Mouse (Mus musculus): Measurements from ENCODE around the gene Gal3st2c.
"Not testable (repeated sequence)": the region's sequence is repeated elsewhere in the genome, so short reads cannot be mapped to it uniquely, and the experiment has no call there.

The Gal3st2c gene

DNA sequence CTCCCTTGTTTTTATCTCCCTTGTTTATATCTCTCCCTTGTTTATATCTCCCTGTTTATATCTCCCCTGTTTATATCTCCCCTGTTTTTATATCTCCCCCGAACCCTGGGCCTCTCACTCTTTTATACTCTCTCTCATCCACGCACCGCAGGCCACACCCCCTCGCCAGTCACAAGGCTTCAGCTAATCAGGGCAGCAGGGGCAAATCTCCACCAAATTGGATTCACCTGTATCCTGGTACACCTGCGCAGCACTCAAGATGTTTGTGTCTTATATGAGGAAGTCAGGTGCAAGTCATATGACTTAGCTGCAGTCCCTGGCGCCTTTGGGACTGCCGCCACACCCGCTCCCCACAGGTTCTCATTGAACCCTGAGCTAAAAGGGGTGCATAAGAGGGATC, at the start of gene Gal3st2c:
Gene Gal3st2c, plus strand, starts transcription at position 301 of the 400 bp plus-strand sequence.
- H3K36me3 ChIP-seq (ENCODE audit: control insufficient read depth, insufficient read depth, low read length, poor library complexity, severe bottlenecking); DNase-seq (ENCODE audit: low read depth, low spot score): not testable (repeated sequence)

DNA sequence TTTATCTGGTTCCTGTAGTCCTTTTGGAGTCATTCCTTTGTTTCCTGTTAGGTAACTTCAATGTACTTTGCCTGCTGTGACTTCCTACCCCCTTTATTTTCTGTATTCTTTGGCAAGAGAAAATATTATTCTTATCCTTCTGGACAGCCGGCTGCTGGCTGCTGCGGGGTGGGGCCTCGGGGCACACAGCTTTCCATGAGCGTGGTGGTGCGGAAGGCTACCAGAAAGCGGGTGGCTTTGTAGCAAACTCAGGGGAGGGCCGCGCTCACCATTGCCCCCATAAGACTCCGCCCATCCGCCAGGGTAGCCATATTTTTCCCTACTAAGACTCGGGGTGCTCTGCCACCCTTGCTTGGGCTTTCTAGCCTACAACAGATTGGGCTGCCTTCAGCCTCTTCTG, 41.2 kb upstream of the Gal3st2c start:
- DNase-seq (ENCODE audit: low read depth, low spot score); H3K36me3 ChIP-seq (ENCODE audit: control insufficient read depth, insufficient read depth, low read length, poor library complexity, severe bottlenecking); H3K27me3 ChIP-seq (ENCODE audit: control insufficient read depth, insufficient read depth, low read length, poor library complexity, severe bottlenecking): not testable (repeated sequence)

More for the DNA sequence above, at the start of gene Gal3st2c:
- not testable (repeated sequence) for H3K27me3 ChIP-seq (ENCODE audit: control insufficient read depth, insufficient read depth, low read length, poor library complexity, severe bottlenecking)

DNA sequence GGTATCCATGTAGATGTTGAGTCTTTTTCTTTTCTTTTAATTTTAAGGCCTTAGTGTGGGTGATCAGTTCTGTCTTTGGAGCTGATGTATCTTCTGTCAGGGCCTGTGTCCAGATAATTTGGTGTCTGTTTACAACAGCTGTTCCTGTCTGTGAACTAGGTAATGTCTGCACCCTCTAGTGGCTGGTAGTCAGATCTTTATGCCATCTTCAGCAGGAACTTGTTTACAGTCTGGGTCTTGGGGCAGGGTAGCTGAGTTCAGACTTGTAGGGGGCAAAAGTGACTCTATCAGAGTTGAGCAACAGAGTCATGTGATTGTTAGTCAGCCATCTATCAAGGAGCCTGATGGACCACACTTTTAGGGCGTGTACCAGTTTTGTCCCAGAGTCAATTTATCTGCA, 23.8 kb upstream of the Gal3st2c start:
- H3K36me3 ChIP-seq (ENCODE audit: control insufficient read depth, insufficient read depth, low read length, poor library complexity, severe bottlenecking); DNase-seq (ENCODE audit: low read depth, low spot score); H3K27me3 ChIP-seq (ENCODE audit: control insufficient read depth, insufficient read depth, low read length, poor library complexity, severe bottlenecking): not testable (repeated sequence)

- H3K27me3 ChIP-seq (ENCODE audit: control insufficient read depth, insufficient read depth, low read length, poor library complexity, severe bottlenecking), result not testable (repeated sequence)
These were observed 19.9 kb upstream of the Gal3st2c start for GRCm38 (mm10) chr1:93970380-93970779.

GRCm38 (mm10) chr1:93970797-93971196, 19.5 kb upstream of the Gal3st2c start:
- H3K36me3 ChIP-seq (ENCODE audit: control insufficient read depth, insufficient read depth, low read length, poor library complexity, severe bottlenecking); DNase-seq (ENCODE audit: low read depth, low spot score); H3K27me3 ChIP-seq (ENCODE audit: control insufficient read depth, insufficient read depth, low read length, poor library complexity, severe bottlenecking): not testable (repeated sequence)

More at GRCm38 (mm10) chr1:93970380-93970779, 19.9 kb upstream of the Gal3st2c start:
- H3K36me3 ChIP-seq (ENCODE audit: control insufficient read depth, insufficient read depth, low read length, poor library complexity, severe bottlenecking); DNase-seq (ENCODE audit: low read depth, low spot score): not testable (repeated sequence)

- not testable (repeated sequence) for H3K27me3 ChIP-seq (ENCODE audit: control insufficient read depth, insufficient read depth, low read length, poor library complexity, severe bottlenecking); DNase-seq (ENCODE audit: low read depth, low spot score); H3K36me3 ChIP-seq (ENCODE audit: control insufficient read depth, insufficient read depth, low read length, poor library complexity, severe bottlenecking)
These were observed 14.5 kb upstream of the Gal3st2c start for GRCm38 (mm10) chr1:93975764-93976163.

DNA sequence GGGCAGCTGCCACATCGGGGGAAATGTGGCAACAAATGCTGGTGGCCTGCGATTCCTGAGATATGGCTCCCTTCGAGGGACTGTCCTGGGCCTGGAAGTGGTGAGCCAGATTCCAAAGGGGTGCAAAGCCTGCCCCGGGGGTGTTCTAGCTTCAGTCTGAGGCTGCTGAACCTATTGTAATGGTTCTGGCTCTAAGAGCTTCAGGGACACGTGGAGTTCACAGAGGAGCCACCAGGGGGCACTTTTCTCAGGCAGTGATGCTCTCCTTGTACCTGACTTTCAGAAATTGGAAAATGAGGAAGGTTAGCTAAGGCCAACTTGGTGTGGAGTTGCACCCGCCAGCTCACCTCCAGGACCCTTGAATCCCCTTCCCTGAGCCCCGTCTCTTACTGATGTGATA, 12.0 kb upstream of the Gal3st2c start:
- not testable (repeated sequence) for DNase-seq (ENCODE audit: low read depth, low spot score); H3K36me3 ChIP-seq (ENCODE audit: control insufficient read depth, insufficient read depth, low read length, poor library complexity, severe bottlenecking); H3K27me3 ChIP-seq (ENCODE audit: control insufficient read depth, insufficient read depth, low read length, poor library complexity, severe bottlenecking)

GRCm38 (mm10) chr1:93980932-93981331, 9.4 kb upstream of the Gal3st2c start:
- not testable (repeated sequence) for H3K36me3 ChIP-seq (ENCODE audit: control insufficient read depth, insufficient read depth, low read length, poor library complexity, severe bottlenecking); DNase-seq (ENCODE audit: low read depth, low spot score); H3K27me3 ChIP-seq (ENCODE audit: control insufficient read depth, insufficient read depth, low read length, poor library complexity, severe bottlenecking)

DNA sequence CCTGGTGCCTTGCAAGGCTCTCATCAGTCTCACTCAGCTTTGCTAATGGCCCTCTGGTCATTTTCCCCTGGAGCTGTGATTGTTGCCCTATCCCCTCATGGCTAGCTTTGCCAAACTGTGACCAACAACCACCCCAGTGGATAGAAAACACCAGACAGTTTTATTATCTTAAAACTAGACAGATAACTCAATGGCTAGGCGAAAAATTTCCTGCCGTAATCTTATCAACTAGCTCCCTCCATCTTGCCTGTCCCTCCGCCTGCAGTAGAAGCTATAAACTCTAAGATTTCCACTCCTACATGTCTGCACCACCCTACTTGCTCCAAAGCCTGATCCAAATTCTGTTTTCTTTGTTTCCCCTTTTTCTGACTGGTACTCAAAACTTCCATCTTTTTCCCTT, 4.1 kb upstream of the Gal3st2c start:
- DNase-seq (ENCODE audit: low read depth, low spot score), result no peak
- H3K36me3 ChIP-seq (ENCODE audit: control insufficient read depth, insufficient read depth, low read length, poor library complexity, severe bottlenecking), result no peaks in the 10 kb centered on the region
- no peaks in the 10 kb centered on the region for H3K27me3 ChIP-seq (ENCODE audit: control insufficient read depth, insufficient read depth, low read length, poor library complexity, severe bottlenecking)

DNA sequence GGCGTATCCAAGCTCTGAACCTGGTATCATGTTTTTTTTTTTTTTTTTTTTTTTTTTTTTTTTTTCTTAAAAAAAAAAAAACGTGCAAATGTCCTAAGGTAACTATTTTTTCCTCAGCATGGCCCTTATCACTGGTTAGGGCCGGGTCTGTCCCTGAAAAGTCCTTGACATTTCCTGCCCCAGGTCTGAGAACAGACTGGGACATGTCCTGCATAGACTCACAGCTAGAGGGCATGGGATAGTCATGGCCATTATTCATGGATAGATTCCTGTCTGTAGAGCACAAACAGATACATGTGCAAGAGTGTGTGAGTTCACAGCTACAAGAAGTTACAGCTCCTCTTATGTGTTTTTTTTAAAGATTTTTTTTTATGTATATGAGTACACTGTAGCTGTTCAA, 1.5 kb upstream of the Gal3st2c start:
- DNase-seq (ENCODE audit: low read depth, low spot score), result no peak
- Histone ChIP-seq H3K27me3 (ENCODE audit: control insufficient read depth, insufficient read depth, low read length, poor library complexity, severe bottlenecking) (no peaks in the 10 kb centered on the region), H3K36me3 (ENCODE audit: control insufficient read depth, insufficient read depth, low read length, poor library complexity, severe bottlenecking) (no peaks in the 10 kb centered on the region)

- DNase-seq (ENCODE audit: low read depth, low spot score); H3K36me3 ChIP-seq (ENCODE audit: control insufficient read depth, insufficient read depth, low read length, poor library complexity, severe bottlenecking); H3K27me3 ChIP-seq (ENCODE audit: control insufficient read depth, insufficient read depth, low read length, poor library complexity, severe bottlenecking): not testable (repeated sequence)
These were observed 759 bp downstream of the Gal3st2c start for GRCm38 (mm10) chr1:93991068-93991467.

- DNase-seq (ENCODE audit: low read depth, low spot score); H3K36me3 ChIP-seq (ENCODE audit: control insufficient read depth, insufficient read depth, low read length, poor library complexity, severe bottlenecking); H3K27me3 ChIP-seq (ENCODE audit: control insufficient read depth, insufficient read depth, low read length, poor library complexity, severe bottlenecking): not testable (repeated sequence)
These were observed 1.2 kb downstream of the Gal3st2c start for GRCm38 (mm10) chr1:93991491-93991890.

- Histone ChIP-seq H3K27me3 (ENCODE audit: control insufficient read depth, insufficient read depth, low read length, poor library complexity, severe bottlenecking) (no peaks in the 10 kb centered on the region), H3K36me3 (ENCODE audit: control insufficient read depth, insufficient read depth, low read length, poor library complexity, severe bottlenecking) (no peaks in the 10 kb centered on the region)
- no peak for DNase-seq (ENCODE audit: low read depth, low spot score)
These were observed 10.7 kb downstream of the Gal3st2c start for GRCm38 (mm10) chr1:94001023-94001422.

DNA sequence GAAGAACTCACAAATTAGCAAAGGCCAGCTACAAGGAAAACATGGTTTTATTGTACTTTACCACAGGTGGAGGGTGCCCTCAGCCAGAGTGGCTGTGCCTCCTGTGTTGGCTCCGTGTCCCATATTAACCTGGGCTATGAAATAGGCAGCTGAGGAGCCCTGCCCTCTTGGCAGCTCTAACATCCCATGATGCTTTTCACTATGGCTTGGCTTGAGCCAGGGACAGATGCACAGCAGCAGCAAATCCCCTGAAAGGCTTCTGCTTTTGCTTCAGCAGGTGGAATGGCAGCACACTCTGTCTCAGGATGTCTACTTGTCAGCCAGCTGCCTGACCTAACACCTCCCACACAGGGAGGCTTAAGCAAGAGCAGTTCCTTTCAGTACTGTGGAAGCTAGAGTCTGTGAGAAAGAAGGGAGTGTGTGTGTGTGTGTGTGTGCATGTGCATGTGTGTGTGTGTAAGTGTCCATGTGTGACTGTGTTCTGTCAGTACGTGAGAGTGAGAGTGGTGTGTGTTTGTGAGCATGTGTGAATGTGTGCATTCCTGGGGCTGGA, 15.7 kb downstream of the Gal3st2c start:
- not testable (repeated sequence) for DNase-seq (ENCODE audit: low read depth, low spot score); H3K27me3 ChIP-seq (ENCODE audit: control insufficient read depth, insufficient read depth, low read length, poor library complexity, severe bottlenecking); H3K36me3 ChIP-seq (ENCODE audit: control insufficient read depth, insufficient read depth, low read length, poor library complexity, severe bottlenecking)

DNA sequence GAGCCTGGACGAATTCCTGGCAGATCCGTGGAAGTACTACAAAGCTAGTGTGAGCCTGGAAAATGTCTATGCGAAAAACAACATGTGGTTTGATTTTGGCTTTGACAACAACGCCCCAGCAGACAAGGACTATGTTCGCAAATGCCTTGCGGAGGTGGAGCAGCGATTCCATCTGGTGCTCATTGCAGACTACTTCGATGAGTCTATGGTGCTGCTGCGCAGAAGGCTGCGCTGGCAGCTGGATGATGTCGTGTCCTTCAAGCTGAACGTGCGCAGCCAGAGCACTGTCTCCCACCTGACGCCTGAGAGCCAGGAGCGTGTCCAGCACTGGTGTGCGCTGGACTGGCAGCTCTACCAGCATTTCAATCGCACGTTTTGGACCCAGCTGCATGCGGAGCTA, 18.5 kb downstream of the Gal3st2c start:
- DNase-seq (ENCODE audit: low read depth, low spot score); H3K36me3 ChIP-seq (ENCODE audit: control insufficient read depth, insufficient read depth, low read length, poor library complexity, severe bottlenecking); H3K27me3 ChIP-seq (ENCODE audit: control insufficient read depth, insufficient read depth, low read length, poor library complexity, severe bottlenecking): not testable (repeated sequence)

DNA sequence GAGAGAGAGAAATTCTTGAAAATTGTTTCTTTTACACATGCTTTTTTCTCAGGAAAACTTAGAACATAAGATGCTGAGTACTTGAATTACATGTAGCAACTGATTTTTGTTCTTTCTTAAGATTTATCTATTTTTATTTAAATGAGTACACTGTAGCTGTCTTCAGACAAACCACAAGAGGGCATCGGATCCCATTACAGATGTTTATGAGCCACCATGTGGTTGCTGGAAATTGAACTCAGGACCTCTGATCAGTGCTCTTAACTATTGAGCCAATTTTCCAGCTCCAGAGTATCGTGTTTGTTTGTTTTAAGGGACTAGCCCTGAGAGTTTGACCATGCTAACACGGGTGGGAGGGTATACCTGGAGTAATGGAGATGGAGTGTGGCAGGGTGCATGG, 21.3 kb downstream of the Gal3st2c start:
- no peak for DNase-seq (ENCODE audit: low read depth, low spot score)
- no peaks in the 10 kb centered on the region for H3K36me3 ChIP-seq (ENCODE audit: control insufficient read depth, insufficient read depth, low read length, poor library complexity, severe bottlenecking)

More for the DNA sequence above, 21.3 kb downstream of the Gal3st2c start:
- no peaks in the 10 kb centered on the region for H3K27me3 ChIP-seq (ENCODE audit: control insufficient read depth, insufficient read depth, low read length, poor library complexity, severe bottlenecking)
